Mouse (Mus musculus) urinary bladder, postnatal 36 days (tissue): ENCODE measurements around the gene Bcl2l1.
A peak's percentile ranks its signal among the peaks of the same experiment; 100 is the strongest.

Experiments used
- DNase-seq, 2 experiments: peaks; one replicate each; pipeline ENCODE4 v3.0.0; 2022; ENCODE audit warnings: low spot score in 2 of 2, mixed read lengths in 1 of 2

Bcl2l1 gene

DNA sequence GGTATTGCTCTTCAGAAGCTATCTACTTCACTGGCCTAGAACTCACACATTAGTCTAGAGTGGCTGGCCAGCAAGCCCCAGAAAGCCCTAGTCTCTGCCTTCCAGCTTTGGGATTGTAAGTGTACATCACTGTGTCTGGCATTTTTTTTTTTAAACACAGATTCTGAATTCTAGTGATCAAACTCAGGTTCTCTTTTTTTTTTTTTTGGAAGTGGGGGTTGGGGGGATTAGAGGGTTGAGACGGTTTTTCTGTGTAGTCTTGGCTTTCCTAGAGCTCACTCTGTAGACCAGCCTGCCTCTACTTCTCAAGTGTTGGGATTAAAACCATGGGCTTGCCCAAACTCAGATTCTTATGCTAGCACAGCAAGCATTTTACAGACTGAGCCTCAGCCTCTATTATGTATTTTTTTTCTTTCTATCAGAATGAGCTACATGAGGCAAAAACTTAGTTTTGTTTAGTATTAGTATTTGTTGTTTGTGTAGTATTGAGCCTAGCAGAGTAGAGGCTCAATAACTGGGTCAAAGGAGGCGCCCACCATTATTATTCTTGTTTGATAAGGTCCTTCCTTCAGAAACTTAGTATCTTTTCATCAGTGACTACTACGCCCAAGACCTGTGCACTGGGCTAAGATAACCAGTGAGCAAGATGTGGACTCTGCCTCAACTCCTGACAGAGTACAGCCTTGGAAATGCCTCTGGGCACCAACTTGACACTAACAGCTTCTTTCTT is 6.9 kb downstream of the Bcl2l1 start:
- no peak for DNase-seq

DNA sequence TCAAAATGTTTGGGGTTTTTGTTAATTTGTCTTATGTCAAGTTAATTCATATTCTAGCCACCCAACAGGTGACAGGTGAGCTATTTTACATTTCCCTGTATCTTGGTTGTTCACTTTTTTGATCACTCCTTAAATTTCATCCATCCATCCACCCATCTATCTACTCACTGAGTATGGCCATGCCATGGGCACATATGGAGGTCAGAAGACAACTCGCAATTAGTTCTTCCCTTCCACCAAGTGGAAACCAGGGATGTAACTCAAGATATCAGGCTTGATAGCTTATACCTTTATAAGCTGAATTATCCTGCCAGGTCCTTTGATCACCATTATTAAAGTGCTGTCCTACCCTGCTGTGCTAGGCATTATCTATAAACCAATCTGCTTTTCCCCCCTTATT is 7.8 kb downstream of the Bcl2l1 start:
- DNase-seq = no peak

DNA sequence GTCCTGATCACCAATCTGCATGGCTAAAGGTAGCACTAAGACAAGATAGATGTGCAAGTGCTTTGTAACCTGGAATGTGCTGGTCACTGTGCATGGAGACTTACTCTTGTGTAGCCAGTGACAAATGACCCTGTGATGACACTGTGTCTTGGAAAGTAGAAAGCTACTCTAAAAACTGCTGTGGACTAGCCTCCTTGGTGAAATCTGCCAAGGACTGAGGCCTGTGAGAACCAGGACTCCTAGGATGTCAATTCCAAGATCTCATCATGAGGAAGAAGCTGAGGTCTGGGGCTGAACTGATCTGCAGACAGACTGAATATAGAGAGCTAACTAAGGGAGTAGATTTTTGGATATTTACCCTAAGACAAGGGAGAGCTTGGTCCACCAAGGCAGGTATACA is 10.0 kb downstream of the Bcl2l1 start:
- no peak for DNase-seq

DNA sequence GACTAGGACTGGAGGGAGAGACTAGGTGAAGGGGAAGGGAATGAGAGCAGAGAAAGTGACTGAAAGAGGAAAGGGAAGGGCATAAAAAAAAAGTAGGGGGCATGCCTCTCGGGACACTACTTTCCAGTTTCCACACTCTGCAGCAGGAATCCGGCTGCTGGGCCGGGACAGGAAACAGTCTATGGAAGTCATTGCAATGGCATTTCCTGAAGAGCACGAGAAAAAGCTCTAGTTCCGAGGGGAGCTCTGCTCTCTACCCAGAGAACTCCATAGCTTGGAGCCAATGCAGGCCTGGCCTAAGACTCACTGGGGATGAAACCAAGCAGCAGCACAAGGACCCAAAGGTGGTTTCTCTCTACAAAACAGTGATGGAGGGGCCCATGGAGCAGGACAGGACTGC is 10.5 kb downstream of the Bcl2l1 start:
- peak in 1 of 2 experiments; percentile 31 for DNase-seq

DNA sequence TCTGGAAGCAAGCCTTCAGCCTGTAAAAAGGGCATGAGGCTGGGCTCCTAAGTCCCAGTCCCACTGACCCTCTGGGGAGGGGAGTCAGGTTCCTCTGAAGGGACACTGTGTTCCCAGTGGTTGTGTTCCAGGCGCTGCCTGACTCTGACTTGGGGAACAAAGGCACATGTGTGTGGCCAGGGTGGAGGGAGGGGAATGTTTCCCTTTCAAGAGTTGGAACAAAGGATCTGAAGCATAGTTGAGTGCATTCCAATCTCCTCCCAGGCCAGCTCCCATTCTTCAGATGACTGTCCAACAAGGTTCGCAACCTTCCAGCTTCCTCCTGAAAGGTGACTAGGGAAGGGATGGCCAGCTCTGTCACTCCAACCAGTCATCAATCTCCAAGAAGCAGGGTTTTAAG is 11.2 kb downstream of the Bcl2l1 start:
- DNase-seq = peak in 1 of 2 experiments; percentile 52

DNA sequence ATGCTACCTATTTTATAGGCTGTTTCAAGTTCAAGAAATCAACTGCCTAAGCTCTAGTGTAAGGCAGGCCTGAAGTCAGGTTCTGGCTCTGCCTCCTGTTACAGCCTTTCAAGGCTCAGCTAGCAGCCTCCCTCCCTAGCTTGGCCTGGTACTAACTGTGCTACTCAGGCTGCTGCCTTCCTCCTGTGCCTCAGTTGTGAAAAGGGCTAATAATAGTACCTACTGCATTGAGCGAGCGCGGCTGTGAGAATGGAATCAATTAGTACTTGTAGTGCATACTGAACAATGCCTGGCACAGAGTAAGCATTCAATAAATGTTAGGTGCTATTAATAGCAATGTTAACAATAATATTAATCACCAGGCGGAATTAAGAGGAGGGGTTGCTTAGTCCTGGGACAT is 11.6 kb downstream of the Bcl2l1 start:
- no peak for DNase-seq

DNA sequence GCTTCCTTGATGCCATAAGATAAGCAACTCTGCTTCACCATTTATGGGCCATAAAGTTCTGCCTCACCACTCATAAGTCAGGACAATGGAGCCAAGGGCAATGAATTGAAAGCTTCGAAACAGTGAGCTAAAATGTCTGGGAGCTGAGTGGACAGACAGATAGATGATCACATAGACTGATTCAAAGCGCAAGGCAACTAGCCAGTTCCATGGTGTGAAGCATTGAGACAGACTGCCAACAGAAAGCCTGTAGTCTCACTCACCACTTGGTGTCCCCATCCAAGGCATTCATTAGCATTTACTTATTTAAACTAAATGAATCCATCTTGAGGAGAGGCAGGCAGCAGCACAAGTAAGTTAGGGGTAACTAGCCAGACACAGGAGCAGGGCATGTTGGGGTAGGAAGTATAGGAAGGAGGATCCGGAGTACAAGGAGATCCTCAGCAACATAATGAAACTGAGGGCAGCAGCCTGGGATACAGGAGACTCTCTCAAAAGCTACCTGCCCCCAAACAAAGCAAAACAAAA is 12.4 kb downstream of the Bcl2l1 start:
- no peak for DNase-seq

DNA sequence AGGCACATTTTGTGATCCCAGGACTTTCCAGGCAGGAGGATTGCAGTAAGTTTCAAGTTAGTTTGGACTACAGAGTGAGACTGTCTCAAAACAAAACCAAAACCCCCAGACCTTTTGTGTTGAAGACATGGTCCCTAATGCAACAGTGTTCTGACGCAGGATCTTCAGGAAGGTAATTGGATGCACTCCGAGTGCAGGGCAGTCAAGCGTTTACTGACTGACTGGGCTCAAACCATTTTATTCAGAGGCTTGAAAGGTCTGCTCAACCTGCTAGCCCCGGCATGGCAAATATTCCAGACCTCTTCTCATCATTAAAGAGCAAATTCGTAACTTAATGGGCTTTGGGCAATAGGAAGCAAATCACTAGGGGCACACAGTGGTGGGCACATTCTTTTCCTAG is 12.8 kb downstream of the Bcl2l1 start:
- DNase-seq = no peak

DNA sequence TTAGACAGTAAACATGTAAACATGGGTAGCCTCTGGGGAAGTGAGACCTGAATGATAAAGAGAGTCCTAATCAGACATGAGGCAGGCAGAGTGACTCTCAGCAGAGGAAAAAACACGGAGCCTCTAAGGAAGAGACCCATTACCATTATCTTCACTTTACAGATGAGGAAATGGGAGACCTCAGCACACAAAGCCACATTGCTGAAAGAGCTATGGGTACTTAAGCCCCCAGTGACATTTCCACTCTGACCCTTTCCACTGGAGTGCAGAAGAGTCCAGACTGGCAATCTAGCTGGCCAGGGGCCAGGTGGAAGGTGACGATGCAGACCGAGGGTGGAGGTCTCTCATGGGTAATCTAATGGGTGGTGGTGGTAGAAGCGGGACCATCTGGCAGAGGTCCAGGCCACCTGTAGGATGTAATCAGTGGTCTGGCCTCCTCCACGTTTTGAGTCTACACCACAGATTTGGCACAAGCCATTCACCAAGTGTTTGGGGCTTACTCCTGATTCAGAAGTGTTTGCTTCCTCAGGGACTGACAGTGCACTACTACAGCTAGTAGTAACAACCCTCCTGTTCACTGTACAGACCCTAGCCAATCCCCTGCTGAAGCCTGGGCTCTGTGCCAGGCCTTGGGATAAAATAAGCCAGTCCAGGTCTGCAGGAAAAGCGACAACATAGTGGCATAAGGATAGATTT is 13.8 kb downstream of the Bcl2l1 start:
- DNase-seq = no peak

DNA sequence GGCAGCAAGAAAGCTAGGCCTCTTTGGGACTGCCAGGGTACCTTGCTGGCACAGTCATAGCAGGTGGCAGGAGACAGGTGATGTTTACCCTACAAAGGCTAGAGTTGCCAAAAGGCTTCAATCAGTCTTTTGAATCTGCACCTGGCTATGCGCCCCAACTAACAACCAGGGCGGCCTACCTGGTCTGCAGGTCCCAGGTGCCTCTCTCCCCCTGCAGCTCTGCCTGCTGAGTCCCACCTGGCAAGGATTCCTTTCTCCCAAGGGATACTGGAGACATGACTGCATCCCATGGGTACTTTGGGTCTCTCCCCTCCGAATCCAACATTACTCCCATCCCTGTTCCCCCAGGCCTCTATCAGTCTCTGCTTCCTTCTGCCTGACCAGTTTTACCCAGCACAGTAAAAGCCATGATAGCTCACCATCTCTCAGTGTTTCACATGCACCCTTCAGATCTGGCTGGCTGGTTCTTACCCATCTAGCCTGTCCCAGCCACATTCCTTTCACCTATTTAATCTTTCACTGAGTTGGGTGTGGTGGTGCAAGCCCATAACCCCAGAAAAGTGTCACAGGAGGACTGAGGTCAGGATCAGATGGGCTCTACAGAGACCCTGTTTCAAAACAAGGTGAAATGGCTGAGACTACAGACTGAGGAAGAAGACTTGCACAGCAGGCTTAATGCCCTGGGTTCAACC is 14.7 kb downstream of the Bcl2l1 start:
- DNase-seq = no peak

DNA sequence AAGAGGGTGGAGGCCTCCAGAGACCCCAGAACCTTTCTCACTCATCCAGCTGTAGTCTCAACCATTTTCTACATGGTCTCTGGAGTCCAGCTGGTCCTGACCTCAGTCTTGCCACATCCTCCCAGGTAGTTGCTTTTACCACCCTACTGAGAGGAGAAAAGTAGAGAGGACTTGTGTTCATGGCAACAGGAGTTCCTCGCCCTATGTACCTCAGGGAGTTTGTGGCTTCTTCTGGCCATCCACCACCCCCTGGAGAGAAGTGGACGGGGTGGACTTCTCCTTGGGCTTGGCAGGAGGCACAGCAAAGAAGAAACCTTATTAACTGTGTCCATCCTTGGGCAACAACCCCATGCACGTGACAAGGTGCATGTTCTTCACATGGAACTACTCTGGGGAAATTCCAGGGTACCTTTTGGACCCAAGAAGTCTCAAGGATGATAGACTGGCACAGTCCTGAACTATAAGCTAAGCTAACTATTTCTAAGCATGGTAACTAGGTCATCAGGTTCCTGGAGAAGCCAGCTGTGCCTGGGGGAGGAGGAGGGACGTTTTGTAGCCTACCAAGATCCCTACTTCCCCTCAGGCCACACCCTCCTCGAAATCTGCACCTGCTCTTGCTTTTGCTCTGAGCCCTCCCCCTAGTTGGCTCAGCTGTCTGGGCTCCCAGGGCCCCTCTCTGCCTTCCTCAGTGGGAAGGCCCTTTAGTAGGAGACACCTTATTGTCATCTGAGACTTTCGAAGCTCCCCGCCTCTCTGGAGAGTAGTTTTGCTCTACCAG is 15.5 kb downstream of the Bcl2l1 start:
- no peak for DNase-seq

DNA sequence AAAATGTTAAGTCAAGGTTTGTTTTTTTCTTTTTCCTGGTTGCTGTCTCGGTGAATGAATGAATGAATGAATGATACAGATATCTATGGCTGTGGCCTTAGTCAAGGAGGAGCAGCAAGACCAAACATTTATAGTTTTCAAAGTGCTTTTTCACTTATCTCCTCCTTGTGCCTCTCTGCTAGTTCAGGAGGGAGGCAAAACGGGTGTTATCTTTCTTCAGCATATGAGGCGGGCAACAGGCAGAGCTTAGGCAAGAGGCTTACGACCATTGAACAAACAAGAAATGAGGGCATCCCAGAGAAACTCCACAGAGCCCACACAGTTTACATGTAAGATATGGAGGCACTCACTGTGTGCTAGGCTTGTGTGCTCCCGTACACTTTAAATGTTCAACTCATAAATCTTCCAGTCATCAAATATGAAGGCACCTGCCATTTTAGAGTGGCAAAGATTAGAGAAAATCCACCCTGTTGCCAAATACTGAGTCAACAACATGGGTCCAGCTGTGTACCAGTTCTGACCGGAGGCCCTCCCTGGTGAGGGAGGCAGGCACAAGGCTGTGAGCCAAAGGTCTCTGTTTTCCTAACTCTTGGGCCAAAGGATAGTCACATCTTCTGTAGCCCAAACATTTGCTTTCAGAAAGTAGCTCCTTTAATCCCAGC is 17.2 kb downstream of the Bcl2l1 start:
- DNase-seq = no peak

DNA sequence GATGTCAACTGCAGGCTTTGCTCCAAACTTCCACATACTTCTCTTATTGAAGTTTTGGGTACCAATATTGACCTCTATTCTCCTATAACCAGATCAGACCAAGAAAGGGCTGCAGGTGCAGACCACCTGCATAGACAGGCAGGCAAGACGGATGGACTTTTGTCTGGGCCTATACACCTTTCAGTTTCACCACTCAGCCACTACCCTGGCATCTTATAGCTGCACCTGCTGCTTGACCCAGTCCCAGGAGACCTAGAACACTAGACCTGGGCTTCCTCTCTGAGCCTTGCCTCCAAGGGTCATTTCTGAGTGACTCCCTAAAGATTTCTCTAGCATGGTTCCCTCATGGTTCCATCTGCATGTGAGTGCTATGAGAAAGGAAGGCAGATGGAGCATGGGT is 18.3 kb downstream of the Bcl2l1 start:
- no peak for DNase-seq

DNA sequence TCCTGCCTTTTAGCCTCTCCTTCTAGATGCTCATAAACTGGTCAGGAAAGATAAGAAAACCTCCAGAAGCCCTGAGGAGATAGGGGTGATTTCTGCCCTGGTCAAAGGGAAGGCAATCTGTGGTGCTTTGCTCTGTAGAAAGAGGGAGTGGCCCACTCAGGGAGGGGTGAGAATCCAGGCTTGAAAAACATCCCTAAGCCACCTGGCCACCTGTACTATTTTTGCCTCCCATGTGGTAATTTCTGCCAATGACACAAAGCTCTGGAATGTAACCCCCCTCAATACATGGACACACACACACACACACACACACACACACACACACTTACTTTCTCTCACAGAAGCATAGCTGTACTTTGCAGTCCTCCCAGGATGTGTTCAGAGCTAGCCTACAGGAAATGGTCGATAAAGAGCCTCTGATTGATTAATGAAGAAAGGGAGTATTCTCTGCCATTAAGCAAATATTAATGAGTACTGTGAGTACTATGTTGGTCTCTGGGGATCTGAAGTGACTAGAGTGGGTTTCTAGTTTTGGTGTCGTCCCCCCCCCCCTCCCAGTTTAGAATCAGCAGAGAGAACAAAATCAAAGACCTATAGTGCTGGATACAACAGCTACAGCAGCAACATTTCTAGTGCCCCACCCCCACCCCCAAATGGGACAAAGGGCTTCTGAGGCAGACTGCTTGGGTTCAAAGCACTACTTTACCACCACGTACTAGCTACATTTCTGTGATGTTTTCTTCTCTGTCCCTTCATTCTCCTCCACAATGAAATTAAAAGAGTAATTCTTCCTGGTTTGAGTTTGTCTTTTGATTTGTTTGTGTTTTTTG is 20.0 kb downstream of the Bcl2l1 start:
- no peak for DNase-seq

DNA sequence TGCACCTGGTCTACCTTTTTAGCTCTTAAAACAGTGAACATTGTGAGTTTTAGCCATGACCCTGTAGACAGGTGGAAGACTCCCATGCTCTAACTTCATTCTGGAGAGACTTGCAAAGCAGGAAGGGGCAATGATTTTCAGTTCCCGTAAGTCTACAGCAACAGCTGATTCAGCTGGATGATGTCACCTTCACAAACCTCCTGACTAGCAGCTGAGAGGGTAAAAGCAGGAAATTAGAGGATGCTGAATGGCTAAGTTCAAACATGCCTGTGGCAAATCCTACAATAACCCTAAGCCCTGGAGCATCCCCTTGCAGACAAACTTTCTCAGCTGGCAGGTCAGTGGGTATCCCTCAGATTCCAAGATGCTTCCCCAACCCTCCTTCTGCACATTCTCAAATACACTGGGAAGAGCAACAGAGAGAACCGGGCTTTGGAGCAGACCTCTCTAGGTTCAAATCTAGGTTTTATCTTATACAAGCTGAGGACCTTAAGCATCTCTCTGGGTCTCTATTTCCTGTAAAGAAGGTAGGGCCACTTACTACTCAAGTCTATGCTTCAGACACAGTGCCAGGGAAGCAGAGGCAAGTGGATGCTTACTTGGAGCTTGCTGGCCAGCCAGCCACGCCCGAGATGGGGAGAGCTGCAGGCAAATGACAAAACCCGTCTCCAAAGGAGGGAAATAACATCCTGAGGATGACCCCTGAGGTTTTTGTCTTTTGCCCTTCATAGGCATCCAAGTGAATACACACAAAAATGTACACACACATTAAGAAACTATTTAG is 21.2 kb downstream of the Bcl2l1 start:
- DNase-seq = no peak

DNA sequence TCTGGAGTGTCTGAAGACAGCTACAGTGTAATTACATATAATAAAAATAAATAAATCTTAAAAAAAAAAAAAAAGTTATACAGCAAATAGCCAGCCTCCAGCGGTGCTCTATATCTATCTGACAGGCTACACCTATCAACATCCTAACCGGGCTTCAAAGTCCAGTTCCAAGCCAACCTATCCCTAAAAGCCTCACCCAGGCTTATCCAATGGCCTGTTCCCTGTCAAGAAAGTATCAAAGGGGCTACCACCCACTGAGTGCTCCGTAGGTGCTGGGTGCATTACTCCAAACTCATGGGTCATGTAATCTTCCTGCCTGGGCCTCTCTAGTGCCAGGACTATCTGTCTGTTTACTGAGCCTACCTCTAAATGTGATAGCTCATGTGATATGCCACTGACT is 23.4 kb downstream of the Bcl2l1 start:
- DNase-seq = no peak

DNA sequence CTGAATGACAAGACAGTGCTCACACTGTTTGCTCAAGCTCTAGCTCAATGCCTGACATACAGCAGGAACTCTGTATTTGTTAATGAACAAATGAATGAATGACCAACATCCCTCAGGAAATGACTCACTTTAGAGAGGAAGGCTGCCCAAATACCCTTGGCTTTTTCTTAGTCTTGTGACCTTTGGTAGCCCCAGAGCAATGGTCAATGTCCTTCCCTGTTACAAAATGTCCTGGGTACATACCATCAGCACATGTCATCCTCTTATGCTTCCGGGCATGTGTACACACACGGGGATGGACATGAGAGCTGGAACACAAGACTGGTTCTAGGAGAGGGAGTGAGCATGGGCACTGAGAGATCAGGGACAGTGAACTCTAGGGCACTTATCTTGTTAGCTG is 25.5 kb downstream of the Bcl2l1 start:
- no peak for DNase-seq

DNA sequence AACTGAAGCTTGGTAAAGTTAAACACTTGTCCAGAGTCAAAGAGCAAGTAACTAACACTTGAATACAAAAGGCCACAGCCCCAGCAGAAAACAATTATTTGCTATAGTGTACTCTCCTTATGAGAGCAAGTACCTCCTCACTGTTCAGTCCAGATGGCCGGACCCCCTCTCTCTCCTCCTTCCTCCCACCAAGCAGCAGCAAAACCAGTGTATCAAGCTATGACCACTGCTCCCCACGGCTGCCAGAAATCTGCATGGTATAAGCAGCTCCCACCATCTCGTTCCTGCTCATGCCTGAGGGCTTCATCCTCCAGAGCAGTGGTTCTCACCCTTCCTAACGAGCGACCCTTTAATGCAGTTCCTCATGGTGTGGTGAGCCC is 26.4 kb downstream of the Bcl2l1 start:
- DNase-seq = no peak

DNA sequence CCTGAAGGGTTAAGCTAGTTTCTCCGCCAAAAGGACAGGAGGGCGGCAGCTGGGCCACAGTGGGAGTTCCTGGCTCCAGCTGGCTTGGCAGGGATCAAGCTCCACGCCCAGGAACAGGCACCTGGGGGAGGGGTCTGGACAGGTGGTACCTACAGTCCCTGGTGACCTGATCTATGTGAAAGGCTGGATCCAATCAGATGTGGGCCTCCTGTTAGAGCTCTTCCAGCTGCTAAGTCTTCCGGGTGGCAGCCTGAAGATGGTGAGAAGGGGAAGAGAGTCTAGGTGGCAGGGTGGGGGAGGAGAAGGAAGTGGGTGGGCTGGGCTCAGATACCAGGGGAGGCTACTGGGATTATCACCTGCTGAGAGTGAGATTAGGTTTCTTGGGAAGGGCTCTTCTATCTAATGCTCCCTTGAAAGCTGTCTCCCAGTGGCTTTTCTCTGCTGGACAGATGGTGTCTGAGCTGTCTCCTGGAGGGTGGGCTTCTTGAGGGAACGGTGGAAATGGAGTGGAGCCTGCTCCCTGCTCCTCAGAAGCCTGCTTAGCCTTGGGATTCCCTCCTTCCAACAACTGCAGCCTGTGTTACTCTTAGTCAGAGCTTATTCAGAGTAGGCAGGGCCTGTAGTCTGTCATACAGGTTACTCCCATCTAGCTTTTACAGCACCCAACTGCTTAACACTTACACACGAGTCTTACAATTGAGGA is 27.0 kb downstream of the Bcl2l1 start:
- DNase-seq = no peak
